Mouse (Mus musculus): ENCODE results near the gene Cmip. TPM values are rescaled to one million over a fixed set of nuclear protein-coding genes. Genes with fewer than 3 reads are reported as not detected.

Cmip gene
- total RNA-seq, 2 experiments from 2014 or later = 49.3 to 50.3 TPM

- ATAC-seq (replicated peaks; ENCODE audit: low FRiP score, poor library complexity, severe bottlenecking) = no peak
Measured at GRCm38 (mm10) chr8:117339958-117340651, 83.2 kb downstream of the Cmip start.

GRCm38 (mm10) chr8:117340800-117341199 is 83.9 kb downstream of the Cmip start:
- ATAC-seq (replicated peaks; ENCODE audit: low FRiP score, poor library complexity, severe bottlenecking) = no peak

GRCm38 (mm10) chr8:117342735-117343385 is 86.0 kb downstream of the Cmip start:
- no peak for ATAC-seq (replicated peaks; ENCODE audit: low FRiP score, poor library complexity, severe bottlenecking)

GRCm38 (mm10) chr8:117343484-117343883 is 86.6 kb downstream of the Cmip start:
- ATAC-seq (replicated peaks; ENCODE audit: low FRiP score, poor library complexity, severe bottlenecking) = no peak

GRCm38 (mm10) chr8:117344899-117345298 is 88.0 kb downstream of the Cmip start:
- no peak for ATAC-seq (replicated peaks; ENCODE audit: low FRiP score, poor library complexity, severe bottlenecking)

DNA sequence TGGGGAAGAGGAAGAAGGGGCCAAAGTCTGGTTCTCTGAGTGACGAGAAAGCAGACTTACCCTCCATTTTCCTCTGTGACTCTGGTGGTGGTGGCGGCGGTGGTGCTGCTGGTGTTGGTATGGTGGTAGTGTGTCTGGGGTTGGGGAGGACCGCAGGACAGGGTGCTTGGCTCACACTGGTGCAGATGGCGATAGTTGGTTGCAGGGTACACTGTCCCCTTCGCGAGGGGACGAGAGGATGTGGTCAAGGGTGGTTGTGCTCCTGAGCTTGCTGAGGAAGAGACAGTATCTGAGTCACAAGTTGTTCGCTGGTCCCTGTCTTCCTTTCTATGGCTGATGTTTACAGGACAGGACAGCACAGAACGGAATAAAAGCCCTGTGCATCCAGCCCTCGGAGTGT is 88.5 kb downstream of the Cmip start:
- no peak for ATAC-seq (replicated peaks; ENCODE audit: low FRiP score, poor library complexity, severe bottlenecking)

GRCm38 (mm10) chr8:117347556-117347955 is 90.7 kb downstream of the Cmip start:
- no peak for ATAC-seq (replicated peaks; ENCODE audit: low FRiP score, poor library complexity, severe bottlenecking)

- ATAC-seq (replicated peaks; ENCODE audit: low FRiP score, poor library complexity, severe bottlenecking) = no peak
Measured at GRCm38 (mm10) chr8:117348718-117349394, 92.0 kb downstream of the Cmip start.

DNA sequence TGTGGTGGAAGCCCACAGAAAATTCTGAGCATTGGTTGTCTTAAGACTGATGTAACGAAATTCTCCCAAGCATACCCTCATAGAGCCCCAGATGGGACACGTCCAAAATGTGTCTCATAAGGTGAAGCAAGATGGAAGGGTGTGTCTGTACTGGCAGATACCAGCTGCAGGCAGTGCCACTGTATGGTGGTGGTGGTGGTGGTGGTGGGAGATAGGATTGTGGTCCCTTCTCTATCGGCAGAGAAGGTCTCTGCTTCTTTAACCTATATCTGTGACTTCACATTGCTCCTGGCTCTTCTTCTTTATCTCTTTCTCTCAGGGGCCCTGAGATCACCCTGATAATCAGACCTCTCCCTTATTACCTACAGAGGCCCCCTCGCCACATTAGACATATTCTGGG is 92.7 kb downstream of the Cmip start:
- no peak for ATAC-seq (replicated peaks; ENCODE audit: low FRiP score, poor library complexity, severe bottlenecking)

- ATAC-seq (replicated peaks; ENCODE audit: low FRiP score, poor library complexity, severe bottlenecking) = no peak
Measured at GRCm38 (mm10) chr8:117352098-117352497, 95.2 kb downstream of the Cmip start.

GRCm38 (mm10) chr8:117355111-117355831 is 98.4 kb downstream of the Cmip start:
- no peak for ATAC-seq (replicated peaks; ENCODE audit: low FRiP score, poor library complexity, severe bottlenecking)

DNA sequence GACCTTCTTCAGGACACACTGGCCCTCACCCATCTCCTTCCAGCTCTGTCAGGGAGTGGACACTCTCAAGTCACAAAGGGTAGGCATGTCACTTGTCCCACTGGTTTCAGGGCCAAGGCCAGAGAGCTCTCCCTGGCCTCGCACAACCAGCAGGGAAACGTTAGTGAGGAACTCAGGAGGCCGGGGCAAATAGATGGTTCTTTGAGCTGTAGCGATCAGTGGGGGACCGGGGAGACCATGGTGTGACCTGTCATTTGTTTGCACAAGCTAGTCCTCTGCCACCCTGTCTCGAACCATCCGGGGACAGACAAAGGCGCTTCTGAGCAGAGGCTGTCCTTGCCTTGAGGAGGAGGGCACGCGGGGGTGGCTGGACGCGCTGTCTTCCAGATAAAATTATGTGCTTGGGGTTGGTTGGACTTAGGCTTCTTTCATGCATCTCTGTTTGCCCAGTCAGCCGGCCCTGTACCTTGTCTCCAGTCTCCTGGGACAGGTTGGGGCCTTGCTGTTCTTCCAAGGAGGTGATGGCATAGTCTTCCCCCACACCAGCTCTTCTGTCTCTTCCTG is 99.3 kb downstream of the Cmip start:
- ATAC-seq (replicated peaks; ENCODE audit: low FRiP score, poor library complexity, severe bottlenecking) = no peak

GRCm38 (mm10) chr8:117357491-117358467 is 100.9 kb downstream of the Cmip start:
- ATAC-seq (replicated peaks; ENCODE audit: low FRiP score, poor library complexity, severe bottlenecking) = no peak

DNA sequence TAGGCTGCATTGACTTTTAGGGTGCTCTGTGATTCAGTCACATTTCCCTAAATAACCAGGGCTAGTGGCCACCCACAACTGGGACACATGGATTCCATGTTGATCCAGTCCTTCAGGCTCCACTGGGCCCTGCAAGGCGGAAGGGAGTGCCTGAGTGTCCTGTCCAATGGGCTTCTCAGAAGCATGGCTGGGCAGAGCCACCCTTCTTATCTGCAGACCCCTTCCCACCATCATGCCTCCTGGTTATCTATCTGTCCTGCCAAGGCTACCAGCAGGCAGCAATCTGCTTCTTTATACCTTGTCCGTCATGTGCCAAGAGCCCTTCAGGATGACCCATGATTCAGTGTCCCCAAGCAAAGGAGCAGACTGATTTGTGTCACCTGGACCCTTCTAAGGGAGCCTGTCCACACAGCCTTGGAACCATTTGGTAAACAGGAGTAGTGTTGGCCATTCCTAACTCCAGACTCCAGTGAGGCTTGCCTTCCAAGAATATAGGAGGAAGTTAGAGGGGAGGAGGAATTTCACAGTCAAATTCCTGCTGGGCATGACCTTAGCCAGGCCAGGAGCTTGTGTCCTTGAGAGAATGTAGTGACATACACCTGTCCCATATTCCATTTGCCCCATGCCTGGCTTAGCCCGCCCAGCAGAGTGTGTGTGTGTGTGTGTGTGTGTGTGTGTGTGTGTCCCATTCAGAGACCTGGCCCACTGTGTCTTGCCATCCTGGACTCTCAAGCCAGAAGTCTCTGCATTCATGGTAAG is 103.5 kb downstream of the Cmip start:
- peak; percentile 63 for ATAC-seq (replicated peaks; ENCODE audit: low FRiP score, poor library complexity, severe bottlenecking)

DNA sequence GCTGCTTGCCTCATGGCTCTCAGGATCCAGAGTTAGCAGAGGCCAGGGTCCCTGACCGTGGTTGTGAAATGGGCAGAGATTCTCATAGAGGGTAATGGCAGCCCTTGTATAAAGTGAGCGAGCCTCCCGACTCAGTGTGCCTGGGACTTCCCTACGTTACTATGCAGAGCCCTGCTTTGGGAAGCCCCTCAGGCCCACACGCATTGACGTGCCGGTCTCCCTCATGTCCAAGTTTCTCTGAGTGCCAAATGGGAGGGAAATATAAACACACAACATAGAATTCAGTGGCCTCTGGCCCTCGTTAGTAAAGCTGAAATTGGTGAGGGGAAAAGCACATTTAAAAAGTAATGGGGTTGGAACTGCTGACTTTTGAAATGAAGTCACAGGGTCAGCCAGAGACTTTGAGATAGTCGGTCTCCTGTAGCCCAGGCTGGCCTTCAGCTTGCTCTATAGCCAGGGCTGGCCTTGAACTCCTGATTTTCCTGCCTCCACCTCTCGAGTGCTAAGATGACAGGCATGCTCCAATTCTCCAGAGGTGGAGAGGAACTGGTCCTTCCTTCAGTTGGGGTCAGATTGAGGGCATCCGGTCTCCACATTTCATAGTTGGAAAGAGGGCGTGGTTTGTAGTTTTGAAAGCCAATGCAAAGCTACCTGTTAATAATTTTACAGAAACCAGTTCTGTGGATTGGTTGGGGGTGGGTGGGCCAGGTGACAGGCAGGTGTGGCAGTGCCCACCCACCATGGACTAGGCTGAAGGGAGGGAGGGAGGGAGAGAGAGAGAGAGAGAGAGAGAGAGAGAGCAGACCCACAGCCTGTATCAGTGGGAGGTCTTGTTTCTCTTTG is 105.0 kb downstream of the Cmip start:
- ATAC-seq (replicated peaks; ENCODE audit: low FRiP score, poor library complexity, severe bottlenecking) = no peak

GRCm38 (mm10) chr8:117362438-117362726 is 105.5 kb downstream of the Cmip start:
- no peak for ATAC-seq (replicated peaks; ENCODE audit: low FRiP score, poor library complexity, severe bottlenecking)

- no peak for ATAC-seq (replicated peaks; ENCODE audit: low FRiP score, poor library complexity, severe bottlenecking)
Measured at GRCm38 (mm10) chr8:117363291-117363690, 106.4 kb downstream of the Cmip start.

Data from erythroid progenitor cell, adult 5-6 weeks (primary cell).